Mouse (Mus musculus): ENCODE measurements at regions not wholly inside any gene's neighbourhood (a gene's known extent, or its start where the extent isn't known, plus 50 kb on each side); places are given as distances from the start of the nearest gene placed in this dataset.

DNA sequence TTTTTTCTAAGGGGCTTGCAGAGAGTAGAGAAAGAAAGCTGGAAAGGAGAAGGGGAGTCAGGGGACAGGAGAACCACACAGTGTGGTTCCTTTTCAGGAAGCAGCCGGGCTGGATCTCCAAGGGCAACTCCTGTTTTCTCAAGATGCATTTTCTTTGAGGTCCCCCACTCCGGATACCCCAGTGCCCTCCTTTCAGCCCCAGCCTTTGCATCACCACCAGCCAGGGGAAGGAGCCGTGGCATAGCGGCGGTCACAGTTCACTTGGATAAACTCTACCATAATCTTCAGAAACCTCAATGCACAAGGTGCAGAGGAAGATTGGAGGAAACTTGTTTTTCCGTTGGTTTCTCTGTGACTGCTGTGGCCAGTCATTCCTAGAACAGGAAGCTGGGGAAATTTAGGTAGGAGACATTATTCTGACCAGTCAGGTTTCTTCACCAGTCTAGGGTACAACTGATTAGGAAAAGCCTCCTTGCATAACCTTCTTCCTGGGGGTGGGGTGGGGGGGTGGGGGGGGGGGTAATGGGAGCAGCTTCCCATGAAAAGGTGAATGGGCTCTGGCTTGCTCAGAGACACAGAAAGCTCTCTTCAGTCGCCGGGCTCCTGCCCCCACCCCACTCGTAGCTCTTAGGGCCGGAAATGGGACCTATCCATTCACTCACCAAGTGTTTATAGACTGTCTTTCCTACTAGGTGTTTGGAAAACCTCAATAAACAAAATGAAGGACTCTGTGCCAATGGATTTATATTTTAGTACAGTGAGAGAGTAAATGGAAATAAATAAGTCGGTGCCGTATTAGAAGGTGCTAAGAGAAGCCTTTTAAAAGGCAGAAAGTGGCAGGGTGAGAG lies 196.6 kb downstream of the Gsdmc2 start:
- TF ChIP-seq POLR2A (IDR thresholded peaks at IDR 0.05; ENCODE audit: control insufficient read depth, low read depth, low read length), result no peak
- TF ChIP-seq CTCF (IDR thresholded peaks at IDR 0.05; ENCODE audit: control insufficient read depth, insufficient read depth, insufficient replicate concordance, low read depth, low read length), result no peak
- H3K4me1 ChIP-seq (ENCODE audit: control insufficient read depth, insufficient read depth, low read length), result peaks cover 7% of the 10 kb centered on the region
- H3K4me3 ChIP-seq (ENCODE audit: control insufficient read depth, low read depth, low read length), result no peak overlapping the region
- H3K27ac ChIP-seq (ENCODE audit: control insufficient read depth, insufficient read depth, low read depth, low read length), result no peak overlapping the region
- H3K27me3 ChIP-seq (ENCODE audit: control insufficient read depth, insufficient read depth, low read length), result no peaks in the 10 kb centered on the region
- no peaks in the 10 kb centered on the region for H3K36me3 ChIP-seq (ENCODE audit: control insufficient read depth, insufficient read depth, low read length)

DNA sequence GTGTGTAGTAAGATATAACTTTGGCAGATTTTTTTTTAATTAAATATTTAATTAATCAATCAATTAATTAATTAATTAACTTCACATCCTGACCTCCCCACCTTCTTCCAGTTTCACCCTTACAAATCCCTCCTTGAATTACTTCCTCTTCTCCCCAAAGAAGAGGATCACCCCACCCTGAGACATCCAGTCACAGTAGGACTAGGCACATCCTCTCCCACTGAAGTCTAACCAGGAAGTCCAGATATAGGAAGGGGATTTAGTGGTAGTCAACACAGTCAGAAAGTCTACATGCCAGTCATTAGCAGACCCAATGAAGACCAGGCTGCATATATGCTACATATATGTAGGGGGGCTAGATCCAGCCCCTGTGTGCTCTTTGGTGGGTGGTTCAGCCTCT lies 220.2 kb downstream of the Gsdmc2 start:
- Histone ChIP-seq H3K4me3 (ENCODE audit: control insufficient read depth, low read depth, low read length) (no peak overlapping the region), H3K36me3 (ENCODE audit: control insufficient read depth, insufficient read depth, low read length) (no peaks in the 10 kb centered on the region), H3K27ac (ENCODE audit: control insufficient read depth, insufficient read depth, low read depth, low read length) (no peak overlapping the region), H3K4me1 (ENCODE audit: control insufficient read depth, insufficient read depth, low read length) (no peaks in the 10 kb centered on the region), H3K27me3 (ENCODE audit: control insufficient read depth, insufficient read depth, low read length) (no peaks in the 10 kb centered on the region)
- TF ChIP-seq POLR2A (IDR thresholded peaks at IDR 0.05; ENCODE audit: control insufficient read depth, low read depth, low read length), result no peak
- no peak for TF ChIP-seq CTCF (IDR thresholded peaks at IDR 0.05; ENCODE audit: control insufficient read depth, insufficient read depth, insufficient replicate concordance, low read depth, low read length)

DNA sequence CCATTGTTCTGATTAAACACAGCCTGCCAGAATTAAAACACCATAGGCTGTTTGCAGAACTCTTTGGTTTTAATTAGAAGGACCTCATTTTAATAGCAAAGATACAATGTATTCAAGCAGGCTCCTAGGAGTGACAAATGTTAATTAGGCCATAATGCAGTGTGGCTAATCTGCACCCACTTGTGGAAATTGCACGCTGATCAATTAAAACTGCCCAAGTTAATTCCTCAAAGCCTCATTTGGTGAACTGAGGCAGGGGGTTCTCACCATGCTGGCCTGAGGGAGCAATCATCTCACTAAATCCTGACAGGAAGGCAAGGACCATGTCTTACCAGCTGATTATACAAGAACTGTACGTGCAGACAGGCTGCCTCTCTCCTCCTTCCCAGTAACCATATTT lies 220.7 kb downstream of the Gsdmc2 start:
- H3K27me3 ChIP-seq (ENCODE audit: control insufficient read depth, insufficient read depth, low read length), result no peaks in the 10 kb centered on the region
- no peak overlapping the region for H3K27ac ChIP-seq (ENCODE audit: control insufficient read depth, insufficient read depth, low read depth, low read length)
- H3K36me3 ChIP-seq (ENCODE audit: control insufficient read depth, insufficient read depth, low read length), result no peaks in the 10 kb centered on the region
- TF ChIP-seq POLR2A (IDR thresholded peaks at IDR 0.05; ENCODE audit: control insufficient read depth, low read depth, low read length) (no peak), CTCF (IDR thresholded peaks at IDR 0.05; ENCODE audit: control insufficient read depth, insufficient read depth, insufficient replicate concordance, low read depth, low read length) (no peak)
- H3K4me3 ChIP-seq (ENCODE audit: control insufficient read depth, low read depth, low read length), result no peak overlapping the region
- H3K4me1 ChIP-seq (ENCODE audit: control insufficient read depth, insufficient read depth, low read length), result no peaks in the 10 kb centered on the region

DNA sequence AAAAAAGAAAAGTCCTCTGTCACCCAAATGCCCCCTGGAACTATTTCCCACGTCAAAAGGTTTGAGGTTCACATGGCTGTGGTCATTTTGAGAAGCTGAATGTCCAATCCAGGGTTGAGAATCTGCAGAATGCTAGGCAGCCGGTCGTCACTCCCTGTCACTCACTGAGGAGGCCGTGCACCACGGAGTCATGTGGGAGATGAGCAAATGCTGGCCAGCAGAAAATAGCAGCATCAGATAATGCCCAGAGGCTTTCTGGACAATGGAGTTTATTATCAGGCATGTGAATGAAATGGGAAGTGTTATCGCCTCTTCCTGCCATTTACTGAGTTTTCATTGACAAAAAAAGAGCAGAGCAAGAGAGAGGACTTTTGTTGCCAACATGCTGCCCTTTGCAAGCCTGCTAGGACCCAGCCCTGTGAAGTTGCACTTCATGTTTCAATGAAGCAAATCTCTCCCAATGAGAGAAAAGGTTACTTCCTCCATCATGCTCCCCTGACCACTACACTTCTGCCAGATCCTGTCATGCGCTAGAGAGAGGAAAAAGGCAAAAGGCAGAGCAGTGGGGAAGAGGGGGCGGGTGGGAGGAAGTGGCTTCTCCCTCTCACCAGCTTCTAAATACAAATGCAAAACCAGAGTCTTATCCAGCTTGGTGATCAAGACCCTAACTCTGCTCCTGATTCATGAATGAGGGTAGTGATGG lies 228.3 kb downstream of the Gsdmc2 start:
- Histone ChIP-seq H3K4me3 (ENCODE audit: control insufficient read depth, low read depth, low read length) (no peak overlapping the region), H3K36me3 (ENCODE audit: control insufficient read depth, insufficient read depth, low read length) (no peaks in the 10 kb centered on the region), H3K27ac (ENCODE audit: control insufficient read depth, insufficient read depth, low read depth, low read length) (no peak overlapping the region), H3K4me1 (ENCODE audit: control insufficient read depth, insufficient read depth, low read length) (no peaks in the 10 kb centered on the region), H3K27me3 (ENCODE audit: control insufficient read depth, insufficient read depth, low read length) (no peaks in the 10 kb centered on the region)
- TF ChIP-seq CTCF (IDR thresholded peaks at IDR 0.05; ENCODE audit: control insufficient read depth, insufficient read depth, insufficient replicate concordance, low read depth, low read length) (no peak), POLR2A (IDR thresholded peaks at IDR 0.05; ENCODE audit: control insufficient read depth, low read depth, low read length) (no peak)

DNA sequence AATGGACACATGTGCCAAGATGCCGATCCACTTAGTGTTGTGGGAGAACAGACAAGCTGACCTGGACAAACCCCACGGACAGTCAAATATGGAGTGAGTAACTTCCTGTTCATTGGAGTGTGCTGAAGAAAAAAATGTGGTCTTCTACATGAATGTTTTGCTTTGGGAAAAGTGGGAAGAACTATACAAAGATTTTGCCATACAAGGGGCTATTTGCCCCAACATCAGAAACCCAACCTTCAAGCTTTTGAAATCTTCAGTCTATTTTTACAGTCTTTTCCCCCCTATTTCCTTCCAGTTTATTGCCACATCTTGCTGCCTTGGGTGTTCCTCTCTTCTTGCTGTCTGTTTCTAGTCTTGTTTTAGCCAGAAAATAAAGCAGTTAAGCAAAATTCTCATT lies 230.8 kb downstream of the Gsdmc2 start:
- TF ChIP-seq POLR2A (IDR thresholded peaks at IDR 0.05; ENCODE audit: control insufficient read depth, low read depth, low read length) (no peak), CTCF (IDR thresholded peaks at IDR 0.05; ENCODE audit: control insufficient read depth, insufficient read depth, insufficient replicate concordance, low read depth, low read length) (no peak)
- no peaks in the 10 kb centered on the region for H3K27me3 ChIP-seq (ENCODE audit: control insufficient read depth, insufficient read depth, low read length)
- H3K4me1 ChIP-seq (ENCODE audit: control insufficient read depth, insufficient read depth, low read length), result no peaks in the 10 kb centered on the region
- no peak overlapping the region for H3K4me3 ChIP-seq (ENCODE audit: control insufficient read depth, low read depth, low read length)
- H3K27ac ChIP-seq (ENCODE audit: control insufficient read depth, insufficient read depth, low read depth, low read length), result no peak overlapping the region
- no peaks in the 10 kb centered on the region for H3K36me3 ChIP-seq (ENCODE audit: control insufficient read depth, insufficient read depth, low read length)

DNA sequence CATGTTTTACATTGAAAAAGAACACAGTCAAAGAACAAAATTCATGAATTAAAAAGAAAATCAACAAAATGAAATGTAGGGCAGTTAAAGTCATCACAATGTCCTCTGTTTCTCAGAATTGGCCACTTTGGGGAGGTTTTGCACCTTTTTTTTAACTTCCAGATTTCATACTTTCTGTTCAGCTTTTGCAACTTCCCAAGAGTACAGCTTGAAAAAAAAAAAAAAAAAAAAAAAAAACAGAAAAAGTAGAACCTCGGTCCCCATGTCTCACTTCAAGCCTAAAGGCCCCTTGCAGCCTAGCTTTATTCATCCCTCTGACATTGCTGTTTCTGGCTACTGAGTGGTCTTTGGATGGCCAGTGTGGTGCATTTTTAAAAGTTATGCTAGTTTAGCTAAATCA lies 231.9 kb downstream of the Gsdmc2 start:
- H3K27me3 ChIP-seq (ENCODE audit: control insufficient read depth, insufficient read depth, low read length), result no peaks in the 10 kb centered on the region
- H3K27ac ChIP-seq (ENCODE audit: control insufficient read depth, insufficient read depth, low read depth, low read length), result no peak overlapping the region
- TF ChIP-seq POLR2A (IDR thresholded peaks at IDR 0.05; ENCODE audit: control insufficient read depth, low read depth, low read length) (no peak), CTCF (IDR thresholded peaks at IDR 0.05; ENCODE audit: control insufficient read depth, insufficient read depth, insufficient replicate concordance, low read depth, low read length) (no peak)
- H3K4me1 ChIP-seq (ENCODE audit: control insufficient read depth, insufficient read depth, low read length), result no peaks in the 10 kb centered on the region
- no peaks in the 10 kb centered on the region for H3K36me3 ChIP-seq (ENCODE audit: control insufficient read depth, insufficient read depth, low read length)
- H3K4me3 ChIP-seq (ENCODE audit: control insufficient read depth, low read depth, low read length), result no peak overlapping the region

DNA sequence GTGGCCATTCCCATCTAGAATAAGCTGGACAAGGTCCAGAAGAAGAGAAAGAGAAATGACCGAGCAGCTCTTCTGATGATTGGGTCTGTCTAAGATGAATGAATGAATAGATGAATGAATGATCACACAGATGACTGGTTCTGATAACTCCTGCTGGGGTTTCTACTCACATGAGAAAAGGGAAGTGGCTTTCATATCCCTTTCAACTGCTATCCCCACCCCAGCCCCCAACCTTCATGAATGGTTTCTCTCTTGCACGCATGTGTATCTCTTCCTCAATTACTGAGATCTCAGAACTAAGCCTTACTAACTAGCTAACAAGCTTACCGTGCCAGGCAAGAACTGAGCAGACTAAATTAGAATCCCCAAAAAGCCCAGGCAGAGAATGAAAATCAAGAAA lies 233.8 kb downstream of the Gsdmc2 start:
- H3K27ac ChIP-seq (ENCODE audit: control insufficient read depth, insufficient read depth, low read depth, low read length), result no peak overlapping the region
- TF ChIP-seq POLR2A (IDR thresholded peaks at IDR 0.05; ENCODE audit: control insufficient read depth, low read depth, low read length), result no peak
- no peak for TF ChIP-seq CTCF (IDR thresholded peaks at IDR 0.05; ENCODE audit: control insufficient read depth, insufficient read depth, insufficient replicate concordance, low read depth, low read length)
- H3K4me3 ChIP-seq (ENCODE audit: control insufficient read depth, low read depth, low read length), result no peak overlapping the region
- no peaks in the 10 kb centered on the region for H3K36me3 ChIP-seq (ENCODE audit: control insufficient read depth, insufficient read depth, low read length)
- H3K4me1 ChIP-seq (ENCODE audit: control insufficient read depth, insufficient read depth, low read length), result no peaks in the 10 kb centered on the region
- no peaks in the 10 kb centered on the region for H3K27me3 ChIP-seq (ENCODE audit: control insufficient read depth, insufficient read depth, low read length)

All from testis, adult 2 months (tissue).